Mouse (Mus musculus) hindbrain, embryonic 16.5 days (tissue): ENCODE results near the gene Nat8f6. TPM values are rescaled to one million over a fixed set of nuclear protein-coding genes. Genes with fewer than 3 reads are reported as not detected.
"Not testable (repeated sequence)": the region's sequence is repeated elsewhere in the genome, so short reads cannot be mapped to it uniquely, and the experiment has no call there.

Source experiments
- ATAC-seq: fragments of 200-750 bp; cut with Nextera tagmentation; 2 replicates; pipeline ENCODE4 v1.8.0; 2017; ENCODE audit warnings: moderate TSS enrichment, moderate library complexity
- H3K27ac ChIP-seq: fragments of 300-500 bp; sonication (generic); 2 replicates; pipeline ENCODE4 v1.5.1; 2014; ENCODE audit warnings: low read depth, mild to moderate bottlenecking, control low read depth, low read length, moderate library complexity
- H3K27me3 ChIP-seq: fragments of 300-500 bp; sonication (generic); replicated peaks from 2 replicates; pipeline ENCODE4 v1.6.1; 2014; ENCODE audit warnings: low read length; ENCODE audit not compliant: control insufficient read depth, insufficient read depth
- H3K36me3 ChIP-seq: fragments of 300-500 bp; sonication (generic); 2 replicates; pipeline ENCODE4 v1.6.1; 2014; ENCODE audit warnings: mild to moderate bottlenecking, low read length, moderate library complexity, mixed read lengths; ENCODE audit not compliant: control insufficient read depth, insufficient read depth
- H3K4me1 ChIP-seq: fragments of 300-500 bp; sonication (generic); 2 replicates; pipeline ENCODE4 v1.6.1; 2014; ENCODE audit warnings: low read depth, low read length; ENCODE audit not compliant: control insufficient read depth, insufficient read depth
- H3K4me2 ChIP-seq: fragments of 300-500 bp; sonication (generic); 2 replicates; pipeline ENCODE4 v1.6.1; 2014; ENCODE audit warnings: mild to moderate bottlenecking, low read length, control low read depth, moderate library complexity
- H3K4me3 ChIP-seq: fragments of 300-500 bp; sonication (generic); 2 replicates; pipeline ENCODE4 v1.5.1; 2014; ENCODE audit warnings: mild to moderate bottlenecking, low read length, control low read depth, moderate library complexity
- H3K9ac ChIP-seq: fragments of 300-500 bp; sonication (generic); 2 replicates; pipeline ENCODE4 v1.6.1; 2014; ENCODE audit warnings: low read depth, mild to moderate bottlenecking, control low read depth, low read length, moderate library complexity
- H3K9me3 ChIP-seq: fragments of 300-500 bp; sonication (generic); 2 replicates; pipeline ENCODE4 v1.6.1; 2014; ENCODE audit warnings: mild to moderate bottlenecking, low read length, moderate library complexity; ENCODE audit not compliant: control insufficient read depth
- WGBS: fragments of 180-500 bp; shearing (Covaris S2); extraction: QIAGEN DNeasy Blood & Tissue Kit; methylation state at CpG from one replicate; pipeline ENCODE4 v1.1.7; 2014; 5-methylcytosine and 5-hydroxymethylcytosine counted together
- polyA plus RNA-seq: library from polyadenylated mRNA; unstranded; fragments of >200 nt; fragmentation: Nextera tagmentation; extraction: Ambion mirVana; gene quantifications from 2 replicates; pipeline ENCODE4 v1.2.1, GENCODE M21; 2015

Gene Nat8f6
- polyA plus RNA-seq, 1 experiment from 2014 or later, result not detected

- Histone ChIP-seq H3K27me3 (no peaks in the 10 kb centered on the region), H3K9me3 (no peaks in the 10 kb centered on the region), H3K36me3 (no peaks in the 10 kb centered on the region), H3K9ac (no peak overlapping the region), H3K4me3 (no peak overlapping the region), H3K4me1 (no peaks in the 10 kb centered on the region), H3K4me2 (no peak overlapping the region), H3K27ac (no peak overlapping the region)
- ATAC-seq, result no peak
- WGBS, result 52% methylated on average over 8 of the region's 8 CpGs
These were observed 17.9 kb upstream of the Nat8f6 start for GRCm38 (mm10) chr6:85838674-85839073.

- not testable (repeated sequence) for H3K4me2 ChIP-seq, H3K27ac ChIP-seq, H3K27me3 ChIP-seq, H3K4me3 ChIP-seq, H3K4me1 ChIP-seq, H3K9me3 ChIP-seq, H3K36me3 ChIP-seq, H3K9ac ChIP-seq
- peak; percentile 63; the same call in 1 of the 2 replicates for ATAC-seq
- 15% methylated on average over 12 of the region's 12 CpGs for WGBS
These were observed 16.6 kb upstream of the Nat8f6 start for GRCm38 (mm10) chr6:85837307-85837706.

GRCm38 (mm10) chr6:85836827-85837226 is 16.1 kb upstream of the Nat8f6 start:
- H3K9ac ChIP-seq, H3K4me2 ChIP-seq, H3K27me3 ChIP-seq, ATAC-seq, H3K9me3 ChIP-seq, H3K4me1 ChIP-seq, H3K4me3 ChIP-seq, H3K27ac ChIP-seq, H3K36me3 ChIP-seq: not testable (repeated sequence)
- 11% methylated on average over 8 of the region's 9 CpGs for WGBS

- ATAC-seq, H3K4me2 ChIP-seq, H3K4me3 ChIP-seq, H3K27ac ChIP-seq, H3K27me3 ChIP-seq, H3K9ac ChIP-seq, H3K36me3 ChIP-seq, H3K4me1 ChIP-seq, H3K9me3 ChIP-seq: not testable (repeated sequence)
- WGBS, result 79% methylated on average over 5 of the region's 5 CpGs
These were observed 15.3 kb upstream of the Nat8f6 start for GRCm38 (mm10) chr6:85836098-85836497.

- H3K4me2 ChIP-seq, H3K4me3 ChIP-seq, H3K9me3 ChIP-seq, H3K36me3 ChIP-seq, H3K27me3 ChIP-seq, H3K27ac ChIP-seq, H3K4me1 ChIP-seq, ATAC-seq, H3K9ac ChIP-seq: not testable (repeated sequence)
- 65% methylated on average over 1 of the region's 2 CpGs for WGBS
These were observed 14.3 kb upstream of the Nat8f6 start for GRCm38 (mm10) chr6:85835104-85835503.

- H3K4me3 ChIP-seq, H3K4me2 ChIP-seq, H3K27ac ChIP-seq, H3K9me3 ChIP-seq, H3K9ac ChIP-seq, H3K27me3 ChIP-seq, H3K36me3 ChIP-seq, H3K4me1 ChIP-seq, ATAC-seq: not testable (repeated sequence)
These were observed 13.8 kb upstream of the Nat8f6 start for GRCm38 (mm10) chr6:85834504-85835100.

GRCm38 (mm10) chr6:85831796-85832321 is 11.1 kb upstream of the Nat8f6 start, which contains the start of gene Nat8:
TSS of gene Nat8 (minus strand) at chr6:85832082.
- 79% methylated on average over 7 of the region's 7 CpGs for WGBS

GRCm38 (mm10) chr6:85829462-85829861 is 8.7 kb upstream of the Nat8f6 start:
- Histone ChIP-seq H3K4me3 (no peak overlapping the region), H3K27ac (no peak overlapping the region), H3K27me3 (no peaks in the 10 kb centered on the region), H3K9ac (no peak overlapping the region), H3K4me2 (no peak overlapping the region), H3K36me3 (no peaks in the 10 kb centered on the region), H3K9me3 (no peaks in the 10 kb centered on the region), H3K4me1 (no peaks in the 10 kb centered on the region)
- WGBS, result 71% methylated on average over 1 of the region's 1 CpGs
- ATAC-seq, result no peak

More at GRCm38 (mm10) chr6:85831796-85832321, 11.1 kb upstream of the Nat8f6 start, which contains the start of gene Nat8:
- no peaks in the 10 kb centered on the region for H3K36me3 ChIP-seq
- no peaks in the 10 kb centered on the region for H3K9me3 ChIP-seq
- H3K27me3 ChIP-seq, result no peaks in the 10 kb centered on the region
- H3K27ac ChIP-seq, result no peak within 1 kb of the TSS
- no peak within 1 kb of the TSS for H3K9ac ChIP-seq
- H3K4me1 ChIP-seq, result no peaks in the 10 kb centered on the region
- ATAC-seq, result no peak
- no peak within 1 kb of the TSS for H3K4me3 ChIP-seq
- H3K4me2 ChIP-seq, result no peak within 1 kb of the TSS

- 92% methylated on average over 2 of the region's 2 CpGs for WGBS
- H3K9ac ChIP-seq, result no peak overlapping the region
- ATAC-seq, result no peak
These were observed 5.1 kb upstream of the Nat8f6 start for GRCm38 (mm10) chr6:85825886-85826285.

More at GRCm38 (mm10) chr6:85825886-85826285, 5.1 kb upstream of the Nat8f6 start:
- Histone ChIP-seq H3K4me2 (no peak overlapping the region), H3K36me3 (no peaks in the 10 kb centered on the region), H3K27me3 (no peaks in the 10 kb centered on the region), H3K4me3 (no peak overlapping the region), H3K9me3 (no peaks in the 10 kb centered on the region), H3K27ac (no peak overlapping the region), H3K4me1 (no peaks in the 10 kb centered on the region)
